Mouse (Mus musculus) heart, postnatal 0 days (tissue): ENCODE results near the gene Sdk2. TPM values are rescaled to one million over a fixed set of nuclear protein-coding genes. Genes with fewer than 3 reads are reported as not detected.

Experiments used
- ATAC-seq: fragments of 200-750 bp; cut with Nextera tagmentation; 2 replicates; pipeline ENCODE4 v1.8.0; 2017; ENCODE audit warnings: low read depth, moderate number of reproducible peaks, moderate library complexity; ENCODE audit not compliant: insufficient read depth
- DNase-seq: peaks from one replicate; pipeline ENCODE4 v3.0.0-alpha.2; 2016; ENCODE audit warnings: low spot score
- H3K27ac ChIP-seq: fragments of 300-500 bp; sonication (generic); 2 replicates; pipeline ENCODE4 v1.5.1; 2014; ENCODE audit warnings: low read depth, mild to moderate bottlenecking
- H3K27me3 ChIP-seq: fragments of 300-500 bp; sonication (generic); 2 replicates; pipeline ENCODE4 v1.6.1; 2014; ENCODE audit warnings: low read length, mixed read lengths; ENCODE audit not compliant: control insufficient read depth, insufficient read depth
- H3K36me3 ChIP-seq: fragments of 300-500 bp; sonication (generic); replicated peaks from 2 replicates; pipeline ENCODE4 v1.6.1; 2014; ENCODE audit warnings: low read length, mixed read lengths; ENCODE audit not compliant: control insufficient read depth, insufficient read depth
- H3K4me1 ChIP-seq: fragments of 300-500 bp; sonication (generic); 2 replicates; pipeline ENCODE4 v1.6.1; 2014; ENCODE audit warnings: antibody characterized with exemption; ENCODE audit not compliant: control insufficient read depth, insufficient read depth
- H3K4me2 ChIP-seq: fragments of 300-500 bp; sonication (generic); 2 replicates; pipeline ENCODE4 v1.6.1; 2014; ENCODE audit warnings: low read depth, mild to moderate bottlenecking, low read length, moderate library complexity
- H3K4me3 ChIP-seq: fragments of 300-500 bp; sonication (generic); 2 replicates; pipeline ENCODE4 v1.5.1; 2014; ENCODE audit warnings: low read depth, low read length
- H3K9ac ChIP-seq: fragments of 300-500 bp; sonication (generic); replicated peaks from 2 replicates; pipeline ENCODE4 v1.6.1; 2014; ENCODE audit warnings: low read depth, low read length, mixed read lengths
- H3K9me3 ChIP-seq: fragments of 300-500 bp; sonication (generic); replicated peaks from 2 replicates; pipeline ENCODE4 v1.6.1; 2016; ENCODE audit warnings: low read length; ENCODE audit not compliant: control insufficient read depth
- CTCF ChIP-seq: IDR thresholded peaks from 2 replicates; pipeline ENCODE4 v1.5.1; 2016; ENCODE audit warnings: antibody characterized with exemption, control low read depth, low read depth
- EP300 ChIP-seq: IDR thresholded peaks from 2 replicates; pipeline ENCODE4 v1.6.1; 2016; ENCODE audit warnings: antibody characterized with exemption, low read depth
- WGBS: fragments of 180-500 bp; shearing (Covaris S2); extraction: QIAGEN DNeasy Blood & Tissue Kit; methylation state at CpG from one replicate; pipeline ENCODE4 v1.1.7; 2014; 5-methylcytosine and 5-hydroxymethylcytosine counted together
- polyA plus RNA-seq: library from polyadenylated mRNA; unstranded; fragments of >200 nt; fragmentation: Nextera tagmentation; extraction: Ambion mirVana; gene quantifications from 2 replicates; pipeline ENCODE4 v1.2.1, GENCODE M21; 2015
- total RNA-seq: library from RNA; depleted of rRNA; stranded (reverse); fragments of >200 nt; gene quantifications from 2 replicates; pipeline ENCODE4 v1.2.3, GENCODE M21; 2014; ENCODE audit warnings: low replicate concordance

Gene Sdk2
- total and polyA plus RNA-seq, 2 experiments from 2014 or later, result 0.27 to 1.9 TPM

GRCm38 (mm10) chr11:113803321-113803941 is 263.4 kb downstream of the Sdk2 start:
- H3K27ac ChIP-seq, result peak overlapping the region; percentile 52; the same call in 1 of the 2 replicates
- H3K4me1 ChIP-seq, result peaks cover 20% of the 10 kb centered on the region; the same call in 1 of the 2 replicates

GRCm38 (mm10) chr11:113802456-113802855 is 264.4 kb downstream of the Sdk2 start:
- no peaks in the 10 kb centered on the region for H3K27me3 ChIP-seq
- peak overlapping the region; percentile 52 for H3K27ac ChIP-seq
- H3K4me1 ChIP-seq, result peaks cover 20% of the 10 kb centered on the region; the same call in 1 of the 2 replicates
- H3K9ac ChIP-seq, result no peak overlapping the region
- 32% methylated on average over 12 of the region's 12 CpGs for WGBS
- no peak overlapping the region for H3K4me3 ChIP-seq
- H3K9me3 ChIP-seq, result no peaks in the 10 kb centered on the region
- ATAC-seq (0 out of 2 replicates have a peak, but pooled peaks have one; percentile 21), DNase-seq (no peak)
- H3K36me3 ChIP-seq, result no peaks in the 10 kb centered on the region
- peak; percentile 75; the same call in 1 of the 2 replicates for TF ChIP-seq EP300
- TF ChIP-seq CTCF, result no peak
- no peak overlapping the region for H3K4me2 ChIP-seq

More at GRCm38 (mm10) chr11:113803321-113803941, 263.4 kb downstream of the Sdk2 start:
- no peak overlapping the region for H3K4me2 ChIP-seq
- no peak for DNase-seq
- H3K9me3 ChIP-seq, result no peaks in the 10 kb centered on the region
- H3K4me3 ChIP-seq, result no peak overlapping the region
- TF ChIP-seq EP300, result no peak
- TF ChIP-seq CTCF, result no peak
- ATAC-seq, result no peak
- 54% methylated on average over 9 of the region's 9 CpGs for WGBS
- H3K36me3 ChIP-seq, result no peaks in the 10 kb centered on the region
- H3K27me3 ChIP-seq, result no peaks in the 10 kb centered on the region
- no peak overlapping the region for H3K9ac ChIP-seq

- no peaks in the 10 kb centered on the region for H3K9me3 ChIP-seq
- no peak overlapping the region for H3K9ac ChIP-seq
- DNase-seq (no peak), ATAC-seq (no peak)
- H3K4me2 ChIP-seq, result no peak overlapping the region
- TF ChIP-seq CTCF (no peak), EP300 (no peak)
- H3K4me1 ChIP-seq, result 0 out of 2 replicates have a peak, but pooled peaks cover 9% of the 10 kb centered on the region
- no peaks in the 10 kb centered on the region for H3K36me3 ChIP-seq
- H3K27me3 ChIP-seq, result no peaks in the 10 kb centered on the region
- H3K4me3 ChIP-seq, result no peak overlapping the region
- WGBS, result 94% methylated on average over 12 of the region's 12 CpGs
- no peak overlapping the region for H3K27ac ChIP-seq
Observed at GRCm38 (mm10) chr11:113800026-113800425, 266.8 kb downstream of the Sdk2 start.

GRCm38 (mm10) chr11:113799041-113799447 is 267.8 kb downstream of the Sdk2 start:
- ATAC-seq, result no peak
- H3K4me1 ChIP-seq, result 0 out of 2 replicates have a peak, but pooled peaks cover 7% of the 10 kb centered on the region

GRCm38 (mm10) chr11:113798011-113798410 is 268.8 kb downstream of the Sdk2 start:
- no peak overlapping the region for H3K9ac ChIP-seq
- no peak overlapping the region for H3K4me3 ChIP-seq
- H3K4me1 ChIP-seq, result 0 out of 2 replicates have a peak, but pooled peaks cover 7% of the 10 kb centered on the region
- H3K4me2 ChIP-seq, result no peak overlapping the region
- WGBS, result 63% methylated on average over 6 of the region's 6 CpGs
- no peak overlapping the region for H3K27ac ChIP-seq
- no peak for TF ChIP-seq EP300
- TF ChIP-seq CTCF, result no peak
- ATAC-seq (no peak), DNase-seq (no peak)
- no peaks in the 10 kb centered on the region for H3K36me3 ChIP-seq
- no peaks in the 10 kb centered on the region for H3K27me3 ChIP-seq
- no peaks in the 10 kb centered on the region for H3K9me3 ChIP-seq

More at GRCm38 (mm10) chr11:113799041-113799447, 267.8 kb downstream of the Sdk2 start:
- Histone ChIP-seq H3K9me3 (no peaks in the 10 kb centered on the region), H3K4me2 (no peak overlapping the region), H3K9ac (no peak overlapping the region), H3K27ac (no peak overlapping the region), H3K4me3 (no peak overlapping the region), H3K27me3 (no peaks in the 10 kb centered on the region), H3K36me3 (no peaks in the 10 kb centered on the region)
- WGBS, result 27% methylated on average over 14 of the region's 14 CpGs
- no peak for DNase-seq
- no peak for TF ChIP-seq CTCF
- no peak for TF ChIP-seq EP300
